Mouse (Mus musculus): ENCODE data around the gene Th.

- no peak for TF ChIP-seq GATA1 (IDR thresholded peaks at IDR 0.05; ENCODE audit: low read length)
- no peak for TF ChIP-seq TAL1 (IDR thresholded peaks at IDR 0.05; ENCODE audit: low read length)
These were observed 14.8 kb downstream of the Th start for GRCm38 (mm10) chr7:142916178-142916577.
